Mouse (Mus musculus): ENCODE measurements at regions not wholly inside any gene's neighbourhood (a gene's known extent, or its start where the extent isn't known, plus 50 kb on each side); places are given as distances from the start of the nearest gene placed in this dataset.

- H3K4me3 ChIP-seq (replicated peaks in 1 of 3; ENCODE audit: low read depth in 2 of 3, low read length in 2 of 3, poor library complexity in 1 of 3), result no peak overlapping the region
- H3K27me3 ChIP-seq (replicated peaks), result no peaks in the 10 kb centered on the region
- in situ Hi-C loops (cut with MboI; ENCODE audit: low pct_ligation_motif_present, low pct_unique_long_range_greater_than_20kb, low sequenced_read_pairs) (no loop called here), dilution Hi-C loops (cut with MboI; ENCODE audit: extremely low pct_ligation_motif_present, extremely low pct_unique_long_range_greater_than_20kb, low sequenced_read_pairs) (no loop called here)
- H3K4me2 ChIP-seq (ENCODE audit: insufficient read depth, low read depth, poor library complexity, severe bottlenecking), result no peak overlapping the region
- no peaks in the 10 kb centered on the region for H3K79me2 ChIP-seq (replicated peaks; ENCODE audit: control insufficient read depth, extremely low read depth, insufficient read depth, poor library complexity, severe bottlenecking)
- H3K9me3 ChIP-seq (replicated peaks; ENCODE audit: low read length), result peaks cover 85% of the 10 kb centered on the region
- no peak for TF ChIP-seq NRF1 (IDR thresholded peaks at IDR 0.05; ENCODE audit: low read depth, low read length)
- TF ChIP-seq NELFE (IDR thresholded peaks at IDR 0.05; ENCODE audit: low read depth, low read length), result no peak
- no peak for TF ChIP-seq TCF12 (IDR thresholded peaks at IDR 0.05; ENCODE audit: low read depth, low read length)
- no peak for TF ChIP-seq GABPA (IDR thresholded peaks at IDR 0.05; ENCODE audit: insufficient replicate concordance, low read depth, low read length)
- no peak for TF ChIP-seq JUN (IDR thresholded peaks at IDR 0.05; ENCODE audit: insufficient read depth, low read depth, low read length)
- no peak for TF ChIP-seq CHD1 (IDR thresholded peaks at IDR 0.05; ENCODE audit: low read depth, low read length)
- H3K9ac ChIP-seq (ENCODE audit: insufficient read depth, low read depth), result no peak overlapping the region
- no peaks in the 10 kb centered on the region for H3K36me3 ChIP-seq (replicated peaks in 1 of 2; ENCODE audit: control insufficient read depth in 1 of 2, insufficient read depth in 1 of 2, low read length in 1 of 2)
- no peak for DNase-seq (ENCODE audit: extremely low read depth)
- H3K4me1 ChIP-seq (ENCODE audit: control insufficient read depth in 1 of 2, insufficient read depth in 2 of 2), result no peaks in the 10 kb centered on the region
- H3K27ac ChIP-seq (ENCODE audit: insufficient read depth, low read depth), result no peak overlapping the region
Observed at GRCm38 (mm10) chr10:120707771-120708750, 190.8 kb downstream of the Msrb3 start.

- H3K79me2 ChIP-seq (replicated peaks; ENCODE audit: control insufficient read depth, extremely low read depth, insufficient read depth, poor library complexity, severe bottlenecking), result no peaks in the 10 kb centered on the region
- no peak overlapping the region for H3K27ac ChIP-seq (ENCODE audit: insufficient read depth, low read depth)
- TF ChIP-seq MAFK (IDR thresholded peaks at IDR 0.05; ENCODE audit: insufficient replicate concordance, low read length), result no peak
- no peaks in the 10 kb centered on the region for H3K36me3 ChIP-seq (replicated peaks in 1 of 2; ENCODE audit: control insufficient read depth in 1 of 2, insufficient read depth in 1 of 2, low read length in 1 of 2)
- no peaks in the 10 kb centered on the region for H3K27me3 ChIP-seq (replicated peaks)
- H3K4me3 ChIP-seq (replicated peaks in 1 of 3; ENCODE audit: low read depth in 2 of 3, low read length in 2 of 3, poor library complexity in 1 of 3), result no peak overlapping the region
- H3K4me1 ChIP-seq (ENCODE audit: control insufficient read depth in 1 of 2, insufficient read depth in 2 of 2), result no peaks in the 10 kb centered on the region
- in situ Hi-C loops (cut with MboI; ENCODE audit: low pct_ligation_motif_present, low pct_unique_long_range_greater_than_20kb, low sequenced_read_pairs) (no loop called here), dilution Hi-C loops (cut with MboI; ENCODE audit: extremely low pct_ligation_motif_present, extremely low pct_unique_long_range_greater_than_20kb, low sequenced_read_pairs) (no loop called here)
- H3K9me3 ChIP-seq (replicated peaks; ENCODE audit: low read length), result peaks cover 82% of the 10 kb centered on the region
- DNase-seq (ENCODE audit: extremely low read depth), result no peak
- no peak overlapping the region for H3K4me2 ChIP-seq (ENCODE audit: insufficient read depth, low read depth, poor library complexity, severe bottlenecking)
- no peak overlapping the region for H3K9ac ChIP-seq (ENCODE audit: insufficient read depth, low read depth)
Observed at GRCm38 (mm10) chr10:120706684-120707290, 192.1 kb downstream of the Msrb3 start.

- Histone ChIP-seq H3K4me3 (replicated peaks in 1 of 3; ENCODE audit: low read depth in 2 of 3, low read length in 2 of 3, poor library complexity in 1 of 3) (no peak overlapping the region), H3K79me2 (replicated peaks; ENCODE audit: control insufficient read depth, extremely low read depth, insufficient read depth, poor library complexity, severe bottlenecking) (no peaks in the 10 kb centered on the region), H3K4me2 (ENCODE audit: insufficient read depth, low read depth, poor library complexity, severe bottlenecking) (no peak overlapping the region), H3K36me3 (replicated peaks in 1 of 2; ENCODE audit: control insufficient read depth in 1 of 2, insufficient read depth in 1 of 2, low read length in 1 of 2) (no peaks in the 10 kb centered on the region), H3K9me3 (replicated peaks; ENCODE audit: low read length) (peaks cover 72% of the 10 kb centered on the region), H3K9ac (ENCODE audit: insufficient read depth, low read depth) (no peak overlapping the region), H3K4me1 (ENCODE audit: control insufficient read depth in 1 of 2, insufficient read depth in 2 of 2) (no peaks in the 10 kb centered on the region), H3K27me3 (replicated peaks) (no peaks in the 10 kb centered on the region), H3K27ac (ENCODE audit: insufficient read depth, low read depth) (no peak overlapping the region)
- dilution Hi-C loops (cut with MboI; ENCODE audit: extremely low pct_ligation_motif_present, extremely low pct_unique_long_range_greater_than_20kb, low sequenced_read_pairs) (no loop called here), in situ Hi-C loops (cut with MboI; ENCODE audit: low pct_ligation_motif_present, low pct_unique_long_range_greater_than_20kb, low sequenced_read_pairs) (no loop called here)
- DNase-seq (ENCODE audit: extremely low read depth), result no peak
- TF ChIP-seq CHD1 (IDR thresholded peaks at IDR 0.05; ENCODE audit: low read depth, low read length) (no peak), CTCF (conservative IDR thresholded peaks at IDR 0.05 in 1 of 2, IDR thresholded peaks at IDR 0.05 in 1 of 2; ENCODE audit: low read depth in 2 of 2, low read length in 2 of 2) (no peak), KAT2A (IDR thresholded peaks at IDR 0.05; ENCODE audit: insufficient replicate concordance, low read length) (no peak), ETS1 (conservative IDR thresholded peaks at IDR 0.05; ENCODE audit: low read depth, low read length) (no peak), GABPA (IDR thresholded peaks at IDR 0.05; ENCODE audit: insufficient replicate concordance, low read depth, low read length) (no peak)
Observed at GRCm38 (mm10) chr10:120701833-120702232, 197.1 kb downstream of the Msrb3 start.

All from CH12.LX (cell line).